Mouse (Mus musculus): ENCODE results near the gene Specc1l.

- TF ChIP-seq GATA1 (IDR thresholded peaks at IDR 0.05; ENCODE audit: borderline replicate concordance, low read length) (no peak), FLI1 (IDR thresholded peaks at IDR 0.05; ENCODE audit: low read length) (no peak)
Observed at GRCm38 (mm10) chr10:75258241-75258640, 46.4 kb downstream of the Specc1l start.

Measured in megakaryocyte, embryonic 14.5 days (primary cell).